Mouse (Mus musculus) urinary bladder, postnatal 0 days (tissue): ENCODE data around the gene Rps6kb1. TPM values are rescaled to one million over a fixed set of nuclear protein-coding genes. Genes with fewer than 3 reads are reported as not detected.

Experiments used
- microRNA counts: library from miRNA; unstranded; fragments of <30 nt; microRNA quantifications from one replicate; lab custom pipeline; 2016
- microRNA-seq: library from miRNA; unstranded; fragments of <30 nt; microRNA quantifications from one replicate; pipeline ENCODE4, GENCODE M21; 2016
- polyA plus RNA-seq: library from polyadenylated mRNA; unstranded; fragments of >200 nt; fragmentation: Nextera tagmentation; extraction: Ambion mirVana; gene quantifications from 2 replicates; pipeline ENCODE4 v1.2.1, GENCODE M21; 2015

Rps6kb1 gene
- polyA plus RNA-seq = 34.5 and 47.3 TPM in 2 replicates

GRCm38 (mm10) chr11:86544639-86545299 is at the start of gene Rps6kb1, which contains the start of gene Tubd1:
Gene Rps6kb1, minus strand, starts transcription at chr11:86544805.
Gene Tubd1, plus strand, starts transcription at chr11:86544991.

GRCm38 (mm10) chr11:86484101-86484868 is 60.3 kb downstream of the Rps6kb1 start, which contains the start of gene Rnft1:
Gene Rnft1, plus strand, starts transcription at chr11:86484657.

MicroRNA genes within 50 kb of the gene (microRNA counts, 519-probe panel; counts per million panel counts)
- microRNA mmu-miR-21 (lab: Ali Mortazavi, UCI) = 5,344 counts per million, percentile 95 among the panel's probes with 10 or more counts

Small RNA genes lying within 50 kb of the gene (microRNA-seq; reads per million reads assigned to microRNA genes)
- gene Mir21a = 70,649 reads per million, percentile 100 among the genes with 10 or more reads in this experiment

Other genes with a start within 250 kb of the Rps6kb1 start
- gene Med13, start 187.2 kb downstream of the Rps6kb1 start, polyA plus RNA-seq = 3.5 and 4.6 TPM in 2 replicates
- 71.0 and 91.2 TPM in 2 replicates for gene Rnft1, start 60.1 kb downstream of the Rps6kb1 start, polyA plus RNA-seq
- gene Tubd1, start 186 bp upstream of the Rps6kb1 start, polyA plus RNA-seq = 6.0 and 6.2 TPM in 2 replicates
- gene Vmp1, start 139.0 kb upstream of the Rps6kb1 start, polyA plus RNA-seq = 221 and 241 TPM in 2 replicates
- gene Ptrh2, start 139.2 kb upstream of the Rps6kb1 start, polyA plus RNA-seq = 18.0 and 20.4 TPM in 2 replicates
- gene Cltc, start 212.8 kb upstream of the Rps6kb1 start, polyA plus RNA-seq = 75.1 and 86.2 TPM in 2 replicates